21 mouse cellular contexts compared by ENCODE assay signal in the genomic region with DNA sequence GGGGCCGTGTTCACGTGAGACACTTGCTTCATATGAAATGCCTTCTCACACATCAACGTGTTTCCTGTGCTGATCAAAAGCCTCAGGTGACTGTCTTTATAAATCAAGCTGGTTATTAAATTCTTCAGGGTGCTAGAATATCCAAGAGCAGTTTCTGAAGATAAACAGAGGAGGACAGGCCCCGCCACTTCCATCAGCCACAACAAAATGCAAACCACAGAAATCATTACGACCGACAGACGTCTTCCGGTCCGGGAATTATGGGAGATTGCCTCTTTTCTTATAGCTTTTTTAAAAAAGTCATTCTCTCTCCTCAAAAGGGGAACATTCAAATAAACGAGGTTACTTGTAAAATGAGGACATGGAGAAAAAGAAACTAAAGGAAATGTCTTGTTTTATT. TPM values are rescaled to one million over a fixed set of nuclear protein-coding genes. Genes with fewer than 3 reads are reported as not detected.
DNase-seq lines count a peak whose midpoint lies in the region; ATAC-seq and TF ChIP-seq lines count a peak whose summit lies in the region.
"Had no signal": no experiment of that assay in that cellular context is flagged by ENCODE, and none has a peak within 500 bp of the region (broad histone marks: within the 10 kb centered on the region; RNA-seq: fewer than 3 reads in every experiment).

No protein-coding gene starts in this region.

- no peaks in the 10 kb centered on the region for H3K4me1 ChIP-seq in liver, embryonic 12.5 days
- H3K4me1 ChIP-seq: embryonic facial prominence, embryonic 13.5 days; forebrain, embryonic 12.5 days; heart, embryonic 13.5 days; hindbrain, embryonic 13.5 days had no signal

- H3K79me2 ChIP-seq in macrophage (ENCODE audit: inconsistent target), result no peaks in the 10 kb centered on the region

- intact Hi-C loops in left cerebral cortex, adult 2 months (cut with DNase I), result no loop called here

- DNase-seq in CD4-positive helper T cell, adult 2 months (ENCODE audit: low read depth, low spot score), result peak; percentile 41
- no peak for DNase-seq in kidney, postnatal 14 days
- DNase-seq in left cerebral cortex, adult 2 months (ENCODE audit: extremely low spot score in 1 of 2, low spot score in 2 of 2), result no peak
- no peak for DNase-seq in frontal cortex, postnatal 14 days (ENCODE audit: low spot score in 2 of 2)
- DNase-seq: adrenal gland, adult 2 months; adrenal gland, postnatal 25 days; cerebellum, adult 2 months; cerebellum, postnatal 10 days; gastrocnemius, postnatal 14 days had no signal

- H3K27ac ChIP-seq in macrophage, result peak overlapping the region; percentile 54
- H3K27ac ChIP-seq in liver, embryonic 12.5 days, result no peak overlapping the region
- no peak overlapping the region for H3K27ac ChIP-seq in left cerebral cortex, adult 2 months
- H3K27ac ChIP-seq: embryonic facial prominence, embryonic 13.5 days; forebrain, embryonic 12.5 days; heart, embryonic 13.5 days; hindbrain, embryonic 13.5 days; hindbrain, postnatal 0 days had no signal

- H3K4me2 ChIP-seq in liver, embryonic 12.5 days, result no peak overlapping the region
- H3K4me2 ChIP-seq: embryonic facial prominence, embryonic 13.5 days; forebrain, embryonic 12.5 days; heart, embryonic 13.5 days; hindbrain, embryonic 13.5 days had no signal

- no peak for TF ChIP-seq CTCF in left cerebral cortex, adult 2 months (IDR thresholded peaks at IDR 0.05)

- 16% methylated on average over 10 of the region's 10 CpGs for WGBS in macrophage (ENCODE audit: missing documents)
- 59% methylated on average over 10 of the region's 10 CpGs for WGBS in liver, embryonic 12.5 days (ENCODE audit: insufficient replicate concordance)

- no peaks in the 10 kb centered on the region for H3K36me3 ChIP-seq in macrophage (ENCODE audit: inconsistent target)
- no peaks in the 10 kb centered on the region for H3K36me3 ChIP-seq in liver, embryonic 12.5 days
- H3K36me3 ChIP-seq: embryonic facial prominence, embryonic 13.5 days; forebrain, embryonic 12.5 days; heart, embryonic 13.5 days; hindbrain, embryonic 13.5 days had no signal

- no peaks in the 10 kb centered on the region for H3K9me3 ChIP-seq in liver, embryonic 12.5 days (replicated peaks)
- H3K9me3 ChIP-seq: embryonic facial prominence, embryonic 13.5 days; forebrain, embryonic 12.5 days; heart, embryonic 13.5 days; hindbrain, embryonic 13.5 days had no signal

- no peaks in the 10 kb centered on the region for H3K27me3 ChIP-seq in liver, embryonic 12.5 days (replicated peaks)
- H3K27me3 ChIP-seq: embryonic facial prominence, embryonic 13.5 days; forebrain, embryonic 12.5 days; hindbrain, embryonic 13.5 days had no signal

- peak; percentile 72 for ATAC-seq in CD4-positive, CD25-positive, alpha-beta regulatory T cell, adult 4 months
- 0 out of 2 replicates have a peak, but pooled peaks have one; percentile 23 for ATAC-seq in common myeloid progenitor, adult 5-6 weeks (replicated peaks; ENCODE audit: low read depth, poor library complexity, severe bottlenecking)
- no peak for ATAC-seq in liver, embryonic 12.5 days
- ATAC-seq: forebrain, embryonic 16.5 days; hindbrain, postnatal 0 days; intestine, embryonic 16.5 days had no signal

- no peak overlapping the region for H3K9ac ChIP-seq in liver, embryonic 12.5 days
- H3K9ac ChIP-seq: embryonic facial prominence, embryonic 13.5 days; forebrain, embryonic 12.5 days; heart, embryonic 13.5 days; hindbrain, embryonic 13.5 days had no signal

- no peak overlapping the region for H3K4me3 ChIP-seq in macrophage (ENCODE audit: inconsistent target)
- H3K4me3 ChIP-seq in liver, embryonic 12.5 days, result no peak overlapping the region
- no peak overlapping the region for H3K4me3 ChIP-seq in left cerebral cortex, adult 2 months
- H3K4me3 ChIP-seq: embryonic facial prominence, embryonic 13.5 days; forebrain, embryonic 12.5 days; heart, embryonic 13.5 days; hindbrain, embryonic 13.5 days had no signal

RNA-seq across cellular contexts. Expression of a gene that starts 41.2 kb away (rescaled TPM):
- 100 to 1,000 TPM; 108 to 131 TPM for polyA plus RNA-seq in CD4-positive, CD25-positive, alpha-beta regulatory T cell, adult 4 months (2017; shearing (Covaris generic))
- 10.1 and 12.4 TPM in 2 replicates for total RNA-seq in common myeloid progenitor, adult 5-6 weeks (2017)
- 100 to 1,000 TPM in 4 of 26 experiments, 10 to 100 TPM in 19, 1 to 10 TPM in 3; 6.2 to 192 (median 60.9) TPM for total RNA-seq in macrophage (2018; cell fraction: chromatin; rRNA removed)
- 100 to 1,000 TPM in 6 of 26 experiments, 10 to 100 TPM in 18, 1 to 10 TPM in 2; 8.9 to 181 (median 54.4) TPM for total RNA-seq in macrophage (2018; cell fraction: cytosol; rRNA removed)
- total RNA-seq in macrophage (2018; cell fraction: nucleus; rRNA removed), result 100 to 1,000 TPM in 8 of 26 experiments, 10 to 100 TPM in 17, 1 to 10 TPM in 1; 9.0 to 203 (median 79.1) TPM
- polyA plus RNA-seq in macrophage (2018), result 3.7 to 11.7 TPM (median 5.6 TPM) in 3 replicates
- 0.73 and 1.1 TPM in 2 replicates for polyA plus RNA-seq in liver, embryonic 12.5 days (2016; fragmentation: Nextera tagmentation; extraction: Ambion mirVana)
- 1 to 10 TPM; 4.6 to 6.0 TPM for total RNA-seq in left cerebral cortex, adult 2 months (2021)

RNA-seq across cellular contexts. Expression of a gene that starts 57.5 kb away (rescaled TPM):
- polyA plus RNA-seq in CD4-positive, CD25-positive, alpha-beta regulatory T cell, adult 4 months (2017; shearing (Covaris generic)), result not detected
- total RNA-seq in common myeloid progenitor, adult 5-6 weeks (2017), result not detected in 2 replicates
- 1 to 10 TPM in 1 of 26 experiments, not detected in 25; 5.6 TPM for total RNA-seq in macrophage (2018; cell fraction: chromatin; rRNA removed)
- not detected for total RNA-seq in macrophage (2018; cell fraction: cytosol; rRNA removed)
- total RNA-seq in macrophage (2018; cell fraction: nucleus; rRNA removed), result 1 to 10 TPM in 1 of 26 experiments, under 1 TPM in 1, not detected in 24; 0.06 to 1.0 TPM
- polyA plus RNA-seq in macrophage (2018), result not detected in 3 replicates
- 0.19 and 0.30 TPM in 2 replicates for polyA plus RNA-seq in liver, embryonic 12.5 days (2016; fragmentation: Nextera tagmentation; extraction: Ambion mirVana)
- 1 to 10 TPM; 5.6 to 6.6 TPM for total RNA-seq in left cerebral cortex, adult 2 months (2021)
- total RNA-seq: hematopoietic stem cell, adult 5-6 weeks had no signal
